Mouse (Mus musculus): ENCODE data around the gene Tnfrsf23.

GRCm38 (mm10) chr7:143625151-143625550 lies 60.5 kb downstream of the Tnfrsf23 start:
- TF ChIP-seq CTCF (IDR thresholded peaks at IDR 0.05) (no peak), EP300 (IDR thresholded peaks at IDR 0.05) (no peak)
